Mouse (Mus musculus): ENCODE measurements at regions not wholly inside any gene's neighbourhood (a gene's known extent, or its start where the extent isn't known, plus 50 kb on each side); places are given as distances from the start of the nearest gene placed in this dataset.
"Not testable (repeated sequence)": the region's sequence is repeated elsewhere in the genome, so short reads cannot be mapped to it uniquely, and the experiment has no call there.

DNA sequence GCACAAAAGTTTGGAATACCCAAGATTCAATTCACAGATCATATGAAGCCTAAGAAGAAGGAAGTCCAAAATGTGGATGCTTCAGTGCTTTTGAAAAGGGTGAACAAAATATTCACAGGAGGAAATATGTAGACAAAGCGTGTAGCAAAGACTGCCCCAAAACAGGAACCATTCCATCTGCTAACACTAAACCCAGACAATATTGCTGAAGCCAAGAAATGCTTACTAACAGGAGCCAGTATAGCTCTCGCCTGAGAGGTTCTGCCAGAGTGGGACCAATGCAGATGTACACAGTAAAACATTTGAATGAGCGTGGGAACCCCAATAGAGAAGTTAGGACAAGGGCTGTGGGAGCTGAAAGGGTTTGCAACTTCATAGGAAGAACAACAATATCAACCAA is 173.5 kb upstream of the Zfp386 start:
- TF ChIP-seq CTCF (IDR thresholded peaks at IDR 0.05; ENCODE audit: extremely low read depth, insufficient read depth, insufficient read length, insufficient replicate concordance); POLR2A (IDR thresholded peaks at IDR 0.05; ENCODE audit: low read depth, low read length): not testable (repeated sequence)
